Mouse (Mus musculus) embryo, embryonic 9.5 days (tissue): Measurements from ENCODE around the gene 1700025B11Rik.
A peak's percentile ranks its signal among the peaks of the same experiment; 100 is the strongest.
"Not testable (repeated sequence)": the region's sequence is repeated elsewhere in the genome, so short reads cannot be mapped to it uniquely, and the experiment has no call there.

Experiments used
- DNase-seq: peaks from one replicate; pipeline ENCODE4 v3.0.0-alpha.2; 2017; ENCODE audit errors: extremely low spot score

The 1700025B11Rik gene

GRCm38 (mm10) chr15:77561792-77562191 is at the start of gene 1700025B11Rik:
TSS of gene 1700025B11Rik (minus strand) at chr15:77561892.
- DNase-seq, result no peak

- DNase-seq, result no peak
Measured at GRCm38 (mm10) chr15:77606069-77606468, 44.4 kb upstream of the 1700025B11Rik start.

- no peak for DNase-seq
Measured at GRCm38 (mm10) chr15:77598958-77599357, 37.3 kb upstream of the 1700025B11Rik start, which contains the start of gene Gm36245. TSS of gene Gm36245 (plus strand) at chr15:77599258.

- DNase-seq, result no peak
Measured at GRCm38 (mm10) chr15:77598429-77598828, 36.7 kb upstream of the 1700025B11Rik start.

GRCm38 (mm10) chr15:77595961-77596360 is 34.3 kb upstream of the 1700025B11Rik start, which contains the start of gene Apol10b:
TSS of gene Apol10b (minus strand) at chr15:77596125.
- no peak for DNase-seq

- DNase-seq, result no peak
Measured at GRCm38 (mm10) chr15:77593557-77593956, 31.9 kb upstream of the 1700025B11Rik start.

GRCm38 (mm10) chr15:77590881-77591280 is 29.2 kb upstream of the 1700025B11Rik start:
- no peak for DNase-seq

- no peak for DNase-seq
Measured at GRCm38 (mm10) chr15:77588981-77589380, 27.3 kb upstream of the 1700025B11Rik start.

- no peak for DNase-seq
Measured at GRCm38 (mm10) chr15:77587026-77587425, 25.3 kb upstream of the 1700025B11Rik start.

- no peak for DNase-seq
Measured at GRCm38 (mm10) chr15:77581681-77582080, 20.0 kb upstream of the 1700025B11Rik start.

- DNase-seq, result no peak
Measured at GRCm38 (mm10) chr15:77579311-77579710, 17.6 kb upstream of the 1700025B11Rik start.

- no peak for DNase-seq
Measured at GRCm38 (mm10) chr15:77578801-77579200, 17.1 kb upstream of the 1700025B11Rik start.

- DNase-seq, result no peak
Measured at GRCm38 (mm10) chr15:77563219-77563618, 1.5 kb upstream of the 1700025B11Rik start.

- not testable (repeated sequence) for DNase-seq
Measured at GRCm38 (mm10) chr15:77539221-77539620, 22.5 kb downstream of the 1700025B11Rik start.

GRCm38 (mm10) chr15:77533216-77533615 is 28.5 kb downstream of the 1700025B11Rik start, which contains the start of gene Apol7c:
TSS of gene Apol7c (minus strand) at chr15:77533316.
- no peak for DNase-seq

GRCm38 (mm10) chr15:77523186-77523843 is 38.4 kb downstream of the 1700025B11Rik start:
- DNase-seq, result peak; percentile 52

GRCm38 (mm10) chr15:77520596-77520995 is 41.1 kb downstream of the 1700025B11Rik start:
- not testable (repeated sequence) for DNase-seq
